In genomic region chr8:87702051-87702521, GRCm38 (mm10) we compare ENCODE assay signal across 9 mouse cellular contexts.
DNase-seq lines count a peak whose midpoint lies in the region; ATAC-seq and TF ChIP-seq lines count a peak whose summit lies in the region.
"Had no signal": no experiment of that assay in that cellular context is flagged by ENCODE, and none has a peak within 500 bp of the region (broad histone marks: within the 10 kb centered on the region; RNA-seq: fewer than 3 reads in every experiment).

No protein-coding gene starts in this region.

- no peak overlapping the region for H3K9ac ChIP-seq in intestine, embryonic 15.5 days
- no peak overlapping the region for H3K9ac ChIP-seq in intestine, postnatal 0 days (ENCODE audit: low read depth, low read length)
- H3K9ac ChIP-seq in kidney, embryonic 14.5 days (ENCODE audit: low read depth, low read length), result no peak overlapping the region
- H3K9ac ChIP-seq: liver, embryonic 13.5 days had no signal

- no peak overlapping the region for H3K4me3 ChIP-seq in intestine, embryonic 15.5 days (replicated peaks)
- H3K4me3 ChIP-seq in intestine, postnatal 0 days (ENCODE audit: low read depth, low read length), result no peak overlapping the region
- no peak overlapping the region for H3K4me3 ChIP-seq in kidney, embryonic 14.5 days (ENCODE audit: low read length)
- H3K4me3 ChIP-seq: liver, embryonic 13.5 days had no signal

- H3K36me3 ChIP-seq in intestine, embryonic 15.5 days, result no peaks in the 10 kb centered on the region
- H3K36me3 ChIP-seq in intestine, postnatal 0 days (ENCODE audit: control insufficient read depth, insufficient read depth), result no peaks in the 10 kb centered on the region
- H3K36me3 ChIP-seq in kidney, embryonic 14.5 days (ENCODE audit: control insufficient read depth, insufficient read depth, low read length), result no peaks in the 10 kb centered on the region
- H3K36me3 ChIP-seq: liver, embryonic 13.5 days had no signal

- H3K4me2 ChIP-seq in intestine, embryonic 15.5 days (replicated peaks), result no peak overlapping the region
- no peak overlapping the region for H3K4me2 ChIP-seq in intestine, postnatal 0 days (replicated peaks; ENCODE audit: low read depth)
- no peak overlapping the region for H3K4me2 ChIP-seq in kidney, embryonic 14.5 days (replicated peaks; ENCODE audit: low read depth, low read length)
- H3K4me2 ChIP-seq: liver, embryonic 13.5 days had no signal

- H3K27me3 ChIP-seq in intestine, embryonic 15.5 days (replicated peaks), result no peaks in the 10 kb centered on the region
- H3K27me3 ChIP-seq in intestine, postnatal 0 days (replicated peaks; ENCODE audit: control insufficient read depth, insufficient read depth, low read length), result 0 out of 2 replicates have a peak, but pooled peaks cover 4% of the 10 kb centered on the region
- H3K27me3 ChIP-seq in kidney, embryonic 14.5 days (ENCODE audit: control insufficient read depth, insufficient read depth, low read length), result no peaks in the 10 kb centered on the region
- H3K27me3 ChIP-seq: liver, embryonic 13.5 days had no signal

- DNase-seq in adipocyte (ENCODE audit: low spot score), result peak; percentile 60
- peak; percentile 75 for DNase-seq in gastrocnemius, adult 18-20 months (ENCODE audit: low spot score)
- peak; percentile 61 for DNase-seq in lung, postnatal 10 days
- no peak for DNase-seq in frontal cortex, postnatal 25 days (ENCODE audit: low spot score in 2 of 2)
- no peak for DNase-seq in natural killer cell, adult 2 months (ENCODE audit: low spot score in 2 of 2)
- DNase-seq: liver, embryonic 13.5 days had no signal

- no peak overlapping the region; the same call in 1 of the 2 replicates for H3K27ac ChIP-seq in intestine, embryonic 15.5 days
- H3K27ac ChIP-seq in intestine, postnatal 0 days (ENCODE audit: low read depth, low read length), result no peak overlapping the region
- H3K27ac ChIP-seq in kidney, embryonic 14.5 days (ENCODE audit: low read depth, low read length), result no peak overlapping the region
- H3K27ac ChIP-seq: liver, embryonic 13.5 days had no signal

- H3K4me1 ChIP-seq in intestine, embryonic 15.5 days (replicated peaks), result peaks cover 14% of the 10 kb centered on the region
- H3K4me1 ChIP-seq in intestine, postnatal 0 days (replicated peaks; ENCODE audit: control insufficient read depth, insufficient read depth, low read length), result no peaks in the 10 kb centered on the region
- H3K4me1 ChIP-seq in kidney, embryonic 14.5 days (ENCODE audit: control insufficient read depth, insufficient read depth, low read length), result 0 out of 2 replicates have a peak, but pooled peaks cover 6% of the 10 kb centered on the region
- H3K4me1 ChIP-seq: liver, embryonic 13.5 days had no signal

- peak; percentile 41; the same call in 1 of the 2 replicates for ATAC-seq in intestine, embryonic 15.5 days
- ATAC-seq in intestine, postnatal 0 days, result no peak
- ATAC-seq in kidney, embryonic 14.5 days (ENCODE audit: low FRiP score, low TSS enrichment), result no peak

- no peaks in the 10 kb centered on the region for H3K9me3 ChIP-seq in intestine, embryonic 15.5 days
- no peaks in the 10 kb centered on the region for H3K9me3 ChIP-seq in intestine, postnatal 0 days (ENCODE audit: control insufficient read depth)
- H3K9me3 ChIP-seq in kidney, embryonic 14.5 days (ENCODE audit: control insufficient read depth, low read length), result no peaks in the 10 kb centered on the region
- H3K9me3 ChIP-seq: liver, embryonic 13.5 days had no signal

- 46% methylated on average over 8 of the region's 8 CpGs for WGBS in intestine, embryonic 15.5 days
- 38% methylated on average over 8 of the region's 8 CpGs for WGBS in intestine, postnatal 0 days
- 68% methylated on average over 8 of the region's 8 CpGs for WGBS in kidney, embryonic 14.5 days

- TF ChIP-seq CTCF in intestine, postnatal 0 days (IDR thresholded peaks at IDR 0.05; ENCODE audit: low read depth), result no peak

Comparison
In these comparisons a context has a peak if more than half of its experiments do, and no peak if none do; other contexts are left out.
1. DNase-seq: peak in adipocyte (single experiment), gastrocnemius, adult 18-20 months (single experiment) and lung, postnatal 10 days (single experiment); none in frontal cortex, postnatal 25 days (0 of 2) and natural killer cell, adult 2 months (0 of 2).